Mouse (Mus musculus) hindbrain, embryonic 15.5 days (tissue): ENCODE results near the gene Bub1. TPM values are rescaled to one million over a fixed set of nuclear protein-coding genes. Genes with fewer than 3 reads are reported as not detected.
A peak's percentile ranks its signal among the peaks of the same experiment; 100 is the strongest.

ENCODE experiments used
- ATAC-seq: fragments of 200-750 bp; cut with Nextera tagmentation; 2 replicates; pipeline ENCODE4 v1.8.0; 2017; ENCODE audit warnings: low read depth, moderate number of reproducible peaks, moderate TSS enrichment; ENCODE audit not compliant: low FRiP score
- H3K27ac ChIP-seq: fragments of 300-500 bp; sonication (generic); replicated peaks from 2 replicates; pipeline ENCODE4 v1.5.1; 2015; ENCODE audit warnings: mild to moderate bottlenecking, inconsistent platforms
- H3K27me3 ChIP-seq: fragments of 300-500 bp; sonication (generic); 2 replicates; pipeline ENCODE4 v1.6.1; 2015; ENCODE audit warnings: control low read depth, inconsistent platforms
- H3K36me3 ChIP-seq: fragments of 300-500 bp; sonication (generic); 2 replicates; pipeline ENCODE4 v1.6.1; 2015; ENCODE audit warnings: control low read depth, inconsistent platforms
- H3K4me1 ChIP-seq: fragments of 300-500 bp; sonication (generic); replicated peaks from 2 replicates; pipeline ENCODE4 v1.6.1; 2015; ENCODE audit warnings: control low read depth, inconsistent platforms
- H3K4me2 ChIP-seq: fragments of 300-500 bp; sonication (generic); 2 replicates; pipeline ENCODE4 v1.6.1; 2015; ENCODE audit warnings: moderate library complexity, mild to moderate bottlenecking, inconsistent platforms
- H3K4me3 ChIP-seq: fragments of 300-500 bp; sonication (generic); 2 replicates; pipeline ENCODE4 v1.5.1; 2015; ENCODE audit warnings: mild to moderate bottlenecking, inconsistent platforms
- H3K9ac ChIP-seq: fragments of 300-500 bp; sonication (generic); 2 replicates; pipeline ENCODE4 v1.6.1; 2015; ENCODE audit warnings: inconsistent platforms
- H3K9me3 ChIP-seq: fragments of 300-500 bp; sonication (generic); 2 replicates; pipeline ENCODE4 v1.6.1; 2016; ENCODE audit warnings: control low read depth, inconsistent platforms
- WGBS: fragments of 180-500 bp; shearing (Covaris S2); methylation state at CpG from one replicate; pipeline ENCODE4 v1.1.7; 2015; 5-methylcytosine and 5-hydroxymethylcytosine counted together
- polyA plus RNA-seq: library from polyadenylated mRNA; unstranded; fragments of >200 nt; fragmentation: Nextera tagmentation; extraction: Ambion mirVana; gene quantifications from 2 replicates; pipeline ENCODE4 v1.2.1, GENCODE M21; 2015

Bub1 gene
- polyA plus RNA-seq, 1 experiment from 2014 or later, result 10.9 TPM

DNA sequence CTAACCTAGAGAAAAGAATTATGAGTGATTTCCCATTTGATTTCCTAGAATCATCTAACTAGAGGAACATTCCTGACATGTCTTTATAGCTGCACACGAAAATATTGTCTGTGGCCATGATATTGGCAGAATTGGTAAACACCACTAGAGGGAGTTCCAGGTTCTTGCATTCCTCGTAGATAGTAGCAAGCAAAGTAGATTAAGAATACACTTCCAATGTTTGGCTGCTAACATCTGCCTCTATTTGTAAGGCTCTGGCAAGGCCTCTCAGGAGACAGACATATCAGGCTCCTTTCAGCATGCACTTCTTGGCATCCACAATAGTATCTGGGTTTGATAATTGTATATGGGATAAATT lies 1.1 kb upstream of the Bub1 start:
- Histone ChIP-seq H3K4me3 (no peak overlapping the region), H3K4me2 (no peak overlapping the region), H3K4me1 (peaks cover 8% of the 10 kb centered on the region), H3K9ac (no peak overlapping the region), H3K9me3 (no peaks in the 10 kb centered on the region), H3K36me3 (no peaks in the 10 kb centered on the region), H3K27me3 (0 out of 2 replicates have a peak, but pooled peaks cover 8% of the 10 kb centered on the region), H3K27ac (no peak overlapping the region)
- 23% methylated on average over 2 of the region's 2 CpGs for WGBS
- ATAC-seq, result no peak

DNA sequence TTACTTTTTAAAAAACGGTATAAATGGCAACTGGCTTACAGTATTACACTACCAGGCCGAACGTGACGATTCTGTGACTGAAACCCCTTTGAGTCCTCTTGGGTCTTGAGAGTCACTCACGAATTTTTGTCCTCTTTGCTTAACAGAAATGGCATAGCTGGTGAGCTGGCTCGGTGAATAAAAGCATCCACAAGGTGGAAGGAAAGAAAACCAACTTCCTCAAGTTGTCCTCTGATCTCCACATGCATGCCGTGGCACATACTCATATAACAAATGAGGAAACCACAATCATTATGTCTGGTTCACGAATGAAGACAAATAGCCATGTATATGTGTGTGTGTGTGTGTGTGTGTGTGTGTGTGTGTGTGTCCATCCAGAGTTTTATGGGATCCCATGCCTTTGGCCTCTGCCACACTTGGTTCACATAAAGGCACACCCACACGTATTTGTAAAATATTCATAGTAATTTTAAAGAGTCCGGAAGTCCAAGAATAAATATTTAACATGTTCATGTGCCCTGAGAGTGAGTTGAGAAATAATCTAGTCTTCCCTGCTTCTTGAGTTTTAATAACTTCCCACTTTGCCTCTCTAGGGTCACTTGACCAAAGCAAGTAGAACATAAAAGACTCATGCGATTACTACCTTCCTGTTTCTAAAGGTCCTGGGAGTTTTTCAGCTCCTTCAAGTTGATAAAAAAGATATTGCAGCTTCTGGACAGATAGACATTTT lies 603 bp upstream of the Bub1 start:
- peak overlapping the region; percentile 67 for H3K27ac ChIP-seq
- 0 out of 2 replicates have a peak, but pooled peaks cover 5% of the 10 kb centered on the region for H3K27me3 ChIP-seq
- H3K4me1 ChIP-seq, result peaks cover 8% of the 10 kb centered on the region
- peak overlapping the region; percentile 94 for H3K4me2 ChIP-seq
- no peaks in the 10 kb centered on the region for H3K9me3 ChIP-seq
- H3K4me3 ChIP-seq, result peak overlapping the region; percentile 60
- peak; percentile 50; the same call in 1 of the 2 replicates for ATAC-seq
- no peaks in the 10 kb centered on the region for H3K36me3 ChIP-seq
- peak overlapping the region; percentile 47 for H3K9ac ChIP-seq
- 36% methylated on average over 11 of the region's 11 CpGs for WGBS

DNA sequence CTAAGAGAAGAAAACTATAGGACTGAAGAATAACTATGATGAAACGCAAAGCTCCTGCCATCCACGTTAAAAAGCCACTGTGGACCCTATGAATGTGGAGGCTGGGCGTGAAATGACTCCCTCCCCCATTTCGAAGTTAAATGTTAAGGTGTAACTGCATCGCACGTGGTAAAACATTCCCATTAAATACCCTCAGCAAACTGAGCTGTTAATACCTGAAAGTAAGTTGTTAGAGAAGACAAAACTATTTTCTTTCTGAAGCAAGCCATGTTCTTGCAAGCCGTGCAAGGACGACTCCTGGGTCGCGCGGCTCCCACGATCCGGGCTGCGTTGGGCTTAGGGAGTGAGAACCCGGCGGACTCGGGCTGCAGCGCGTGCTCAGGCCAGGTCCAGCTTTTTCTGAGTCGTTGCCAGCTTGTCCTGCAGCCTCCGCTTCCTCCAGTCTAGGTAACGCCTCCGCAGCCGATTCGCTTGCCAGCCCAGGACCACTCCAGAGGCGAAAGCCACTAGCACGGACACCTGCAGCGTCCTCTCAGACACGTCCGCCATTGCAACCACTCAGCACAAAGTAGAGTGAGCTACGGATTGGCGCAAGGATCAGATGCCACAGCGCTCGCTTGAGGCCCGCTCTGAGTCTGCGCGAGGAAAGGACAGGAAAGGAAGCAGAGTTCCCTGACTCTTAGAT lies 39.6 kb downstream of the Bub1 start, which contains the start of gene Mtln:
Gene Mtln, minus strand, starts transcription at position 570 of the 685 bp plus-strand sequence.
- H3K4me2 ChIP-seq, result peak within 1 kb of the TSS; percentile 73
- peak within 1 kb of the TSS; percentile 78 for H3K9ac ChIP-seq
- 1% methylated on average over 37 of the region's 37 CpGs for WGBS
- H3K9me3 ChIP-seq, result no peaks in the 10 kb centered on the region
- H3K4me3 ChIP-seq, result peak within 1 kb of the TSS; percentile 96
- peak within 1 kb of the TSS; percentile 93 for H3K27ac ChIP-seq
- H3K27me3 ChIP-seq, result no peaks in the 10 kb centered on the region
- H3K36me3 ChIP-seq, result no peaks in the 10 kb centered on the region
- peak; percentile 96 for ATAC-seq
- peaks cover 36% of the 10 kb centered on the region for H3K4me1 ChIP-seq

DNA sequence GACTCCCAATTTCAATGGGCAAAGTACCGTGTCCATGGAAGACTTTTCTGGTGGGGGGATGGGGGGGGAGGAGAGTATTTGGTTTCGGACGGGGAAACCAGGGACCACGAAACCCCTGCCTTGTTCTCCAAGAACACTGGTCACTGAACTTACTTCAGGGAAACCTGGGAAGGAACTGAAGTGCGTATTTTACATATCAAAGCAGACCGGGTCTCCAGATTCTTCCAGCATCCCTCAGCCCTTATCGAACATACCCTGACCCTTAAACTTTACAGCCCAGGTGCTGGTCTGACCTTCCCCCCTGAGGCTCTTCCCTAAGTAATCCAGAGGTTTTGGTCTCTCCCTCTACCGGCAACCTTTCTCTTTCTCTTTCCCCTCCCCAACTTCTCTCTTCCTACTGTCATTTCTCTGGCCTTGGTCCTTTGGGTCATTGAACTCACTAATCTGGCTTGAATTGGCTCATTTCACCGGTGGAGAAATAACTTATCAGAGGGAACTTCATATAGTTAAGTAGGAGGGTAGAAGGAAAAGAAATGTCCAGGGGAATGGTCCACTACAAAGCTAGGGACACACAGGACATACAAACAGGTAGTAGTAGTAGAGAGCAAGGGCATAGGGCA lies 41.9 kb downstream of the Bub1 start:
- no peaks in the 10 kb centered on the region for H3K36me3 ChIP-seq
- WGBS, result 21% methylated on average over 9 of the region's 9 CpGs
- ATAC-seq, result no peak

DNA sequence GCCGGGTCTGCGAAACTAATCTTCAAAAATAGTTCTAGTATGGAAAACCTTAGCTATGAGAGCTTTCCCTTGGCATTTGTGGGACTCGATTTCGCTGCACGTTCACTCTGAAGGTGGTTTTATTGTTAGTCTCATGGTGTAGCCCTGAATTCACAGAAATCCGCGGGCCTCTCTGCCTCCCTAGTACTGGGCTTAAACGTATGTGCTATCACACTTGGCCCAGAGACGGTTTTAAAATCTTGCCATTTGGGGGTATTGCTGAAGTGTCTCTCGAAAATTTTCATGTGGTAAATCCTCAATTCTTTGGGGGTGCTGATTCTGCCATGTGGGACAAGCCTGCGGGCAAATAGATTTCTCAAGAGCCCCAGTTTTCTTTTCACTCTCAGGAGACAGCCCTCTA lies 42.5 kb downstream of the Bub1 start:
- Histone ChIP-seq H3K27me3 (no peaks in the 10 kb centered on the region), H3K27ac (peak overlapping the region; percentile 73), H3K4me3 (peak overlapping the region; percentile 96), H3K9me3 (no peaks in the 10 kb centered on the region), H3K4me2 (peak overlapping the region; percentile 76), H3K9ac (peak overlapping the region; percentile 73), H3K4me1 (peaks cover 36% of the 10 kb centered on the region), H3K36me3 (no peaks in the 10 kb centered on the region)
- WGBS, result 5% methylated on average over 11 of the region's 11 CpGs
- no peak; the same call in 1 of the 2 replicates for ATAC-seq

More for the DNA sequence above, 41.9 kb downstream of the Bub1 start:
- H3K4me3 ChIP-seq, result peak overlapping the region; percentile 96; the same call in 1 of the 2 replicates
- H3K27ac ChIP-seq, result no peak overlapping the region
- H3K9ac ChIP-seq, result no peak overlapping the region
- H3K4me2 ChIP-seq, result peak overlapping the region; percentile 76
- H3K27me3 ChIP-seq, result no peaks in the 10 kb centered on the region
- no peaks in the 10 kb centered on the region for H3K9me3 ChIP-seq
- H3K4me1 ChIP-seq, result peaks cover 36% of the 10 kb centered on the region

DNA sequence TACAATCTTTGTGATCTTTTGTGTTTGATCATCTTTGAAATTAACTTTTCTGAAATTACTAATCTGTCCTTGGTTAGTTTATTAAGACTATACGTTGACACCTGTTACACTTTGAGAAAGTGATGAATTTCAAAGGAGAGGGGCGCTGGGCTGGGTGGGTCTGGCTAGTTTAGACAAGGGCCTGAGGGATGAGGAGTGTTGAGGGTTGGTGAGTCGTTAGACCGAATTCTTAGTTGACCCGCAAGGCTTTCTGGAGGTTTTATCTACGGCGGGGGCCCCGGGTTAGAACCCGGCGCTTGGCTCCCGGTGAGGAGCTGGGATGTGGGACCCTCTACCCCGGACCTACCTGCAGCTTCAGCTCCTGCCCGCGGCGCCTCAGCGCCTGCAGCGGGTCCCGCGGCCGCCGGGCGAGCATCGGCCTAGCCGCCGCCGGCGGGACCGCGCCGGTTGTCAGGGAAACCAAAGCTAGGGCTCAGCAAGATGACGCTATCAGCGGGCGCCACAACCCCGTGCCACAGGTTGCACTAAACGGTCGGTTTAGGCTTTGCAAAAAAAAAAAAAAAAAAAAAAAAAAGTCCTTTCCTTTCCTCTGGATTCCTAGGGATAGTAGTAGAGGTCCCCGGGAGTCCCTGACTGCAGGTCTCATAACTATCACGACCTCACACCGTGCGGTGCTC lies 43.1 kb downstream of the Bub1 start, which contains the start of gene Nphp1:
Gene Nphp1, minus strand, starts transcription at position 458 of the 677 bp plus-strand sequence.
- Histone ChIP-seq H3K9me3 (no peaks in the 10 kb centered on the region), H3K27me3 (no peaks in the 10 kb centered on the region), H3K27ac (peak within 1 kb of the TSS; percentile 73), H3K36me3 (no peaks in the 10 kb centered on the region), H3K4me3 (peak within 1 kb of the TSS; percentile 96), H3K9ac (peak within 1 kb of the TSS; percentile 73), H3K4me1 (peaks cover 36% of the 10 kb centered on the region), H3K4me2 (peak within 1 kb of the TSS; percentile 76)
- WGBS, result under 1% methylated on average over 40 of the region's 40 CpGs
- peak; percentile 82 for ATAC-seq

DNA sequence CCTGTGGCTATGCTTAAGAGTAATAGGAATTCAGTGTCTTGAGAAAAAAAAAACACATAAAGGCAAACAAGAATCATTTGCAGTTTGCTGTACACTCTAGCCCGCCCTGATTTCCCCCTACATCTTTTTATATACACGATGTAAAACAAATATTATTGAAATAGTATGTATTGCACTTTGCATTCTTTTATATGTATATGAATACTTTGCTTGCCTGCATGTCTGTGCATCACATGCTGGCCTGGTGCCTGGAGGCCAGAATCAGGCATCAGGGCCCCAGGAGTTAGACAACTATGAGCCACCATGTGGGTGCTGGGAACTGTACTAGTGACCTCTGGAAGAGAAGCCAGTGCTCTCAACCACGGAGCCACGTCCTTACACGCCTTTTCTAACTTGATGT lies 44.4 kb downstream of the Bub1 start:
- Histone ChIP-seq H3K4me2 (no peak overlapping the region), H3K9ac (no peak overlapping the region), H3K27me3 (no peaks in the 10 kb centered on the region), H3K27ac (no peak overlapping the region), H3K9me3 (no peaks in the 10 kb centered on the region), H3K36me3 (no peaks in the 10 kb centered on the region), H3K4me1 (peaks cover 32% of the 10 kb centered on the region), H3K4me3 (no peak overlapping the region)
- 96% methylated on average over 5 of the region's 5 CpGs for WGBS
- no peak for ATAC-seq

DNA sequence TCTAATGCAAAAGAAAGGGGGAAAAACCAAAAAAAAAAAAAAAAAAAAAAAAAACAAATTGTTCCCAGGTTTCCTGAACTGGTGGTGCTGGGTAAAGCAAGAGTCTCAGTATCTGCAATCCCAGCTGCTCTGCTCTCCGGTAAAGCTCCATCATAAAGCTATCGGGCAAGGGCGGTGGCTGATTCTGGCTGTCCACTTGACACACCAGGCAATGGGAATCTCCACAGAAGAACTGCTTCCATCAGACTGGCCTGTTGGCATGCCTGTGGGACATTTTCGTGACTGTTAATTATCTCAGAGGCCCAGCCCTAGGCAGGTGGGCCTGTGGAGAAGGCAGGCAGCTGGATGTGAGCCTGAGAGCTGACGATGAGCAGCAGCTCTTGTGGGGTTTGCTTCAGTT lies 53.2 kb downstream of the Bub1 start:
- no peak overlapping the region for H3K4me2 ChIP-seq
- WGBS, result 87% methylated on average over 5 of the region's 5 CpGs

DNA sequence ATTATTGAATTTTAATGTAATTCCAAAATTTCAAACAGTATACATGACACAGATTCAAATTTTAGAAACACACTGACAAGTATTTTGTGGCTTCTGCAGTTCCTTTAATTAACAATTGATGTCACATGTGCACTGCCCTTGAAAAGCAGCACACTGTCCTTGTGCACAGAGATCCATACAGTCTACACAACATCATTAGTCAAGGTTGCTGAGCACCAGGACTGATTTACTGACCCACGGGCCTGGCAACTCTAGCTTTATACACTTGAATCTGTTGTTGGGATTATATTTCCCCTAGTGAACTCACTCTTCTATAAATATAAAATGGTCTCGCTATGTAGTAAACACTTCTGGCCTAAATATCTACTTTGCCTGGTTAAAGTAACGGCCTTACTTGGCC lies 56.7 kb downstream of the Bub1 start:
- no peak for ATAC-seq
- no peak overlapping the region for H3K4me2 ChIP-seq
- peaks cover 6% of the 10 kb centered on the region; the same call in 1 of the 2 replicates for H3K36me3 ChIP-seq
- no peak overlapping the region for H3K27ac ChIP-seq
- H3K9ac ChIP-seq, result no peak overlapping the region
- WGBS, result 67% methylated on average over 3 of the region's 3 CpGs
- H3K9me3 ChIP-seq, result no peaks in the 10 kb centered on the region
- no peaks in the 10 kb centered on the region for H3K27me3 ChIP-seq
- 0 out of 2 replicates have a peak, but pooled peaks cover 3% of the 10 kb centered on the region for H3K4me1 ChIP-seq
- H3K4me3 ChIP-seq, result no peak overlapping the region

More for the DNA sequence above, 53.2 kb downstream of the Bub1 start:
- H3K9ac ChIP-seq, result no peak overlapping the region
- H3K27ac ChIP-seq, result no peak overlapping the region
- no peaks in the 10 kb centered on the region for H3K27me3 ChIP-seq
- no peaks in the 10 kb centered on the region for H3K9me3 ChIP-seq
- no peaks in the 10 kb centered on the region for H3K36me3 ChIP-seq
- no peak overlapping the region for H3K4me3 ChIP-seq
- ATAC-seq, result no peak
- H3K4me1 ChIP-seq, result 0 out of 2 replicates have a peak, but pooled peaks cover 3% of the 10 kb centered on the region

DNA sequence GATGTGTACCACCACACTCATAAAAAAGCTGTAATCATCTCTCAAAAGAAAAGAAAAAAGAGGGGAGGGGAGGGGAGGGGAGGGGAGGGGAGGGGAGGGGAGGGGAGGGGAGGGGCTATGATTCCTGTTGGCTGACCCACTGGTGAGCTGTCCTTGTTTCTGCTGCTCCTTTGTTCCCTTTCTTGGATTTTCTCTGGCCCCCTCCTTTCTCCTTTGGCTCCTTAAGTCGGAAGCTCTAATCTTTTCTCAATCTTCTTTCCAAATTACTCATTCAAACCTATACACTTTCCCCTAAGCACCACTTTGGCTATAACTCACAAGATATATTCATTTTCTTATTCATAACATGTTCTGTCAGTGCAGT lies 57.1 kb downstream of the Bub1 start:
- Histone ChIP-seq H3K4me1 (0 out of 2 replicates have a peak, but pooled peaks cover 3% of the 10 kb centered on the region), H3K27ac (no peak overlapping the region), H3K36me3 (peaks cover 6% of the 10 kb centered on the region; the same call in 1 of the 2 replicates), H3K9ac (no peak overlapping the region), H3K27me3 (no peaks in the 10 kb centered on the region), H3K9me3 (no peaks in the 10 kb centered on the region), H3K4me2 (no peak overlapping the region), H3K4me3 (no peak overlapping the region)
- 15% methylated on average over 1 of the region's 1 CpGs for WGBS
- ATAC-seq, result no peak

DNA sequence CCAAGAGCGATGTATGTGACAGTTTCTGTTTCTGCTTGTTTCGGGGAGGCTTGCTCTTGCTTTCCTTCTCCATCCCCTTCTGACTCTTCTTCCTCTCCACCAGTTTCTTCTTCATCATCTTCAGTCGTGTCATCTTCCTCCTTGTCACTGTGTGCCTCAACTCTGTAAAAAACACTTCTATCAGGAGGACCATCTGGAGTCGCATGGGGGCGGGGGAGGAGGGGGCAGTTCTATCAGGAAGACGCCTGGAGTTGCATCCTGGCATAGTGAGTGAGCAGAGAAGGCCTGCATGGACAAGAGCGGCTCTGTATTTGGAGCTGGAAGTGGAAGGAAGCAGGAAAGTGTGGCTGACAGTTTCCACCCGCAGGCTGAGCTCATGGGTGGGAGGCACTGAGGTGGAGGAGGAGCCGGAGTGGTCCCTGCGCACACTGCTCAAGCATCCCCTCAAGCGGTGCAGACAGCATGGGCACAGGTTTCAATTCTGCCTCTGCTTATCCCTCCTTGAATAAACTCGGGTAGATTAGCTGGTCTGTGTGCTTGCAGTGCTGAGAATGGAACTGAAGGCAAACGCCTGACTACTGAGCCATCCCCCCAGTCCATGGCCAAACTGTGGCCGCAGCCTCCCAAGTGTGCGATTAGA lies 57.6 kb downstream of the Bub1 start:
- WGBS, result 48% methylated on average over 15 of the region's 15 CpGs
- peak overlapping the region; percentile 42; the same call in 1 of the 2 replicates for H3K27ac ChIP-seq

More for the DNA sequence above, 57.6 kb downstream of the Bub1 start:
- ATAC-seq, result peak; percentile 42; the same call in 1 of the 2 replicates
- Histone ChIP-seq H3K4me3 (no peak overlapping the region), H3K4me2 (0 out of 2 replicates have a peak overlapping the region, but pooled peaks have one; percentile 17), H3K4me1 (0 out of 2 replicates have a peak, but pooled peaks cover 3% of the 10 kb centered on the region), H3K9me3 (no peaks in the 10 kb centered on the region), H3K27me3 (no peaks in the 10 kb centered on the region), H3K36me3 (peaks cover 6% of the 10 kb centered on the region; the same call in 1 of the 2 replicates), H3K9ac (no peak overlapping the region)
